Mouse (Mus musculus): ENCODE data around the gene Gm2916. TPM values are rescaled to one million over a fixed set of nuclear protein-coding genes. Genes with fewer than 3 reads are reported as not detected.
"Not testable (repeated sequence)": the region's sequence is repeated elsewhere in the genome, so short reads cannot be mapped to it uniquely, and the experiment has no call there.

Gm2916 gene
- 0.12 TPM in 1 of 2 replicates, not detected in the other for polyA plus RNA-seq (2015; fragmentation: Nextera tagmentation; extraction: Ambion mirVana)

GRCm38 (mm10) chr14:3883872-3884271, at the start of gene Gm2916:
Gene Gm2916 (plus strand): TSS chr14:3884172.
- not testable (repeated sequence) for ATAC-seq (ENCODE audit: borderline replicate concordance, extremely low read depth, low FRiP score, low TSS enrichment); H3K9ac ChIP-seq; H3K9me3 ChIP-seq; H3K27me3 ChIP-seq; H3K4me3 ChIP-seq; H3K4me2 ChIP-seq; H3K4me1 ChIP-seq; H3K36me3 ChIP-seq; H3K27ac ChIP-seq
- no CpG with 5 or more reads among the region's 1 CpGs for WGBS

- H3K4me1 ChIP-seq; ATAC-seq (ENCODE audit: borderline replicate concordance, extremely low read depth, low FRiP score, low TSS enrichment); H3K9ac ChIP-seq; H3K4me2 ChIP-seq; H3K27ac ChIP-seq; H3K9me3 ChIP-seq; H3K4me3 ChIP-seq; H3K36me3 ChIP-seq; H3K27me3 ChIP-seq: not testable (repeated sequence)
- WGBS = no CpG with 5 or more reads among the region's 2 CpGs
Measured at GRCm38 (mm10) chr14:3845945-3846344, 38.0 kb upstream of the Gm2916 start, which contains the start of gene Gm3033. Gene Gm3033 (plus strand): TSS chr14:3846245.

GRCm38 (mm10) chr14:3931456-3931855, 47.5 kb downstream of the Gm2916 start, which contains the start of gene Gm3029:
Gene Gm3029 (plus strand): TSS chr14:3931756.
- H3K27me3 ChIP-seq; H3K4me1 ChIP-seq; H3K27ac ChIP-seq; H3K9me3 ChIP-seq; H3K9ac ChIP-seq; ATAC-seq (ENCODE audit: borderline replicate concordance, extremely low read depth, low FRiP score, low TSS enrichment); H3K36me3 ChIP-seq; H3K4me3 ChIP-seq; H3K4me2 ChIP-seq: not testable (repeated sequence)
- WGBS = 67% methylated on average over 1 of the region's 2 CpGs

GRCm38 (mm10) chr14:3963247-3963646, 79.3 kb downstream of the Gm2916 start, which contains the start of gene Gm3095:
Gene Gm3095 (plus strand): TSS chr14:3963547.
- H3K4me2 ChIP-seq; H3K36me3 ChIP-seq; H3K4me3 ChIP-seq; H3K27me3 ChIP-seq; H3K9me3 ChIP-seq; H3K4me1 ChIP-seq; H3K9ac ChIP-seq; ATAC-seq (ENCODE audit: borderline replicate concordance, extremely low read depth, low FRiP score, low TSS enrichment); H3K27ac ChIP-seq: not testable (repeated sequence)
- WGBS = no CpG with 5 or more reads among the region's 2 CpGs

Other genes starting within 250 kb of the Gm2916 start
- gene Gm3012, start 249.7 kb upstream of the Gm2916 start, polyA plus RNA-seq (2015; fragmentation: Nextera tagmentation; extraction: Ambion mirVana) = not detected in 2 replicates
- gene Gm3020, start 232.1 kb upstream of the Gm2916 start, polyA plus RNA-seq (2015; fragmentation: Nextera tagmentation; extraction: Ambion mirVana) = 1.4 and 1.7 TPM in 2 replicates
- not detected in 2 replicates for gene Gm3043, start 195.4 kb upstream of the Gm2916 start, polyA plus RNA-seq (2015; fragmentation: Nextera tagmentation; extraction: Ambion mirVana)
- gene Gm3002, start 74.1 kb upstream of the Gm2916 start, polyA plus RNA-seq (2015; fragmentation: Nextera tagmentation; extraction: Ambion mirVana) = 0.20 and 0.32 TPM in 2 replicates
- not detected in 2 replicates for gene Gm3033, start 37.9 kb upstream of the Gm2916 start, polyA plus RNA-seq (2015; fragmentation: Nextera tagmentation; extraction: Ambion mirVana)
- not detected in 2 replicates for gene Gm3029, start 47.6 kb downstream of the Gm2916 start, polyA plus RNA-seq (2015; fragmentation: Nextera tagmentation; extraction: Ambion mirVana)
- not detected in 2 replicates for gene Gm3095, start 79.4 kb downstream of the Gm2916 start, polyA plus RNA-seq (2015; fragmentation: Nextera tagmentation; extraction: Ambion mirVana)
- not detected in 2 replicates for gene Gm3099, start 114.2 kb downstream of the Gm2916 start, polyA plus RNA-seq (2015; fragmentation: Nextera tagmentation; extraction: Ambion mirVana)
- gene Gm5796, start 139.8 kb downstream of the Gm2916 start, polyA plus RNA-seq (2015; fragmentation: Nextera tagmentation; extraction: Ambion mirVana) = 0.14 and 0.15 TPM in 2 replicates
- gene Gm3115, start 199.9 kb downstream of the Gm2916 start, polyA plus RNA-seq (2015; fragmentation: Nextera tagmentation; extraction: Ambion mirVana) = not detected in 2 replicates
- 0.76 TPM in 1 of 2 replicates, not detected in the other for gene Gm8108, start 226.4 kb downstream of the Gm2916 start, polyA plus RNA-seq (2015; fragmentation: Nextera tagmentation; extraction: Ambion mirVana)